Mouse (Mus musculus) lung, postnatal 0 days (tissue): ENCODE results near the gene Apc2.

Experiments
- CTCF ChIP-seq: IDR thresholded peaks from 2 replicates; pipeline ENCODE4 v1.5.1; 2016; ENCODE audit warnings: antibody characterized with exemption, mild to moderate bottlenecking
- EP300 ChIP-seq: IDR thresholded peaks from 2 replicates; pipeline ENCODE4 v1.6.1; 2016; ENCODE audit warnings: antibody characterized with exemption, mild to moderate bottlenecking, control low read depth

GRCm38 (mm10) chr10:80336263-80336662 is 40.5 kb downstream of the Apc2 start:
- TF ChIP-seq CTCF (no peak), EP300 (no peak)
